Mouse (Mus musculus): ENCODE measurements around the gene Vmac.

The Vmac gene

GRCm38 (mm10) chr17:56717363-56718058, at the start of gene Vmac, which contains the start of gene Ndufa11:
Gene Vmac, minus strand, starts transcription at chr17:56718022.
Gene Ndufa11, plus strand, starts transcription at chr17:56717767.
- peak; percentile 99 for DNase-seq

- DNase-seq: peak; percentile 94
These were observed 49.0 kb upstream of the Vmac start for GRCm38 (mm10) chr17:56766631-56767405.

- DNase-seq: no peak
These were observed 47.6 kb upstream of the Vmac start for GRCm38 (mm10) chr17:56765431-56765830.

- peak; percentile 99 for DNase-seq
These were observed 46.9 kb upstream of the Vmac start, which contains the start of gene Dus3l for GRCm38 (mm10) chr17:56764474-56765354. Gene Dus3l, plus strand, starts transcription at chr17:56764757.

GRCm38 (mm10) chr17:56763741-56764250, 46.0 kb upstream of the Vmac start:
- DNase-seq: peak; percentile 91

GRCm38 (mm10) chr17:56762769-56763731, 45.2 kb upstream of the Vmac start:
- peak; percentile 96 for DNase-seq

GRCm38 (mm10) chr17:56761991-56762410, 44.2 kb upstream of the Vmac start:
- peak; percentile 99 for DNase-seq

GRCm38 (mm10) chr17:56761077-56761476, 43.3 kb upstream of the Vmac start:
- DNase-seq: peak; percentile 85

GRCm38 (mm10) chr17:56759261-56759660, 41.4 kb upstream of the Vmac start:
- DNase-seq: peak; percentile 91

- peak; percentile 96 for DNase-seq
These were observed 40.3 kb upstream of the Vmac start for GRCm38 (mm10) chr17:56758132-56758531.

GRCm38 (mm10) chr17:56757416-56758123, 39.7 kb upstream of the Vmac start, which contains the start of gene Nrtn:
Gene Nrtn, minus strand, starts transcription at chr17:56757530.
- DNase-seq: peak; percentile 98

GRCm38 (mm10) chr17:56756703-56757399, 39.0 kb upstream of the Vmac start:
- DNase-seq: peak; percentile 94

GRCm38 (mm10) chr17:56754271-56755185, 36.7 kb upstream of the Vmac start:
- no peak for DNase-seq

GRCm38 (mm10) chr17:56753452-56753851, 35.6 kb upstream of the Vmac start:
- DNase-seq: no peak

GRCm38 (mm10) chr17:56751404-56752072, 33.7 kb upstream of the Vmac start:
- no peak for DNase-seq

- DNase-seq: no peak
These were observed 26.4 kb upstream of the Vmac start for GRCm38 (mm10) chr17:56744173-56744572.

GRCm38 (mm10) chr17:56740788-56741160, 23.0 kb upstream of the Vmac start:
- DNase-seq: no peak

GRCm38 (mm10) chr17:56740118-56740787, 22.4 kb upstream of the Vmac start:
- DNase-seq: no peak
